Mouse (Mus musculus): ENCODE measurements around the gene Asb7.

- TF ChIP-seq POLR2A (IDR thresholded peaks at IDR 0.05; ENCODE audit: low read depth, low read length) (no peak), CTCF (IDR thresholded peaks at IDR 0.05; ENCODE audit: extremely low read depth, insufficient read depth, insufficient read length, insufficient replicate concordance) (no peak)
Observed at GRCm38 (mm10) chr7:66694467-66694866, 5.1 kb upstream of the Asb7 start.

Data from spleen, adult 2 months (tissue).